Mouse (Mus musculus) heart, embryonic 14.5 days (tissue): ENCODE results near the gene Prop1. TPM values are rescaled to one million over a fixed set of nuclear protein-coding genes. Genes with fewer than 3 reads are reported as not detected.

Experiments
- ATAC-seq: fragments of 200-750 bp; cut with Nextera tagmentation; 2 replicates; pipeline ENCODE4 v1.8.0; 2017; ENCODE audit warnings: low read depth, moderate TSS enrichment; ENCODE audit not compliant: insufficient number of reproducible peaks, insufficient read depth, low FRiP score
- H3K27ac ChIP-seq, 2 experiments: fragments of 200-500 bp in 1 of 2; fragments of 300-500 bp in 1 of 2; sonication (generic) in 1 of 2; replicated peaks in 1 of 2; 2 replicates each; pipeline ENCODE4 v1.5.1; 2012 to 2014; ENCODE audit warnings: low read depth in 2 of 2, low read length in 2 of 2, control low read depth in 1 of 2, mild to moderate bottlenecking in 1 of 2, mixed read lengths in 1 of 2; ENCODE audit not compliant: control insufficient read depth in 1 of 2, insufficient read depth in 1 of 2
- H3K27me3 ChIP-seq: fragments of 300-500 bp; sonication (generic); 2 replicates; pipeline ENCODE4 v1.6.1; 2014; ENCODE audit warnings: mild to moderate bottlenecking, low read length, control low read depth; ENCODE audit not compliant: control insufficient read depth, insufficient read depth
- H3K36me3 ChIP-seq: fragments of 300-500 bp; sonication (generic); 2 replicates; pipeline ENCODE4 v1.6.1; 2014; ENCODE audit warnings: mild to moderate bottlenecking, control low read depth, low read length, mixed read lengths; ENCODE audit not compliant: control insufficient read depth, insufficient read depth
- H3K4me1 ChIP-seq, 2 experiments: fragments of 200-500 bp in 1 of 2; fragments of 300-500 bp in 1 of 2; sonication (generic) in 1 of 2; 2 replicates each; pipeline ENCODE4 v1.6.1; 2012 to 2014; ENCODE audit warnings: low read length in 2 of 2, control low read depth in 1 of 2, mixed read lengths in 1 of 2; ENCODE audit not compliant: control insufficient read depth in 2 of 2, insufficient read depth in 2 of 2
- H3K4me2 ChIP-seq: fragments of 300-500 bp; sonication (generic); 2 replicates; pipeline ENCODE4 v1.6.1; 2014; ENCODE audit warnings: mild to moderate bottlenecking, low read length
- H3K4me3 ChIP-seq, 2 experiments: fragments of 200-500 bp in 1 of 2; fragments of 300-500 bp in 1 of 2; sonication (generic) in 1 of 2; 2 replicates each; pipeline ENCODE4 v1.5.1; 2012 to 2014; ENCODE audit warnings: low read length in 2 of 2, mild to moderate bottlenecking in 2 of 2, control low read depth in 1 of 2, low read depth in 1 of 2, moderate library complexity in 1 of 2; ENCODE audit not compliant: control insufficient read depth in 1 of 2, insufficient read depth in 1 of 2
- H3K9ac ChIP-seq: fragments of 300-500 bp; sonication (generic); 2 replicates; pipeline ENCODE4 v1.6.1; 2014; ENCODE audit warnings: mild to moderate bottlenecking, low read length
- H3K9me3 ChIP-seq: fragments of 300-500 bp; sonication (generic); 2 replicates; pipeline ENCODE4 v1.6.1; 2016; ENCODE audit warnings: low read length, control low read depth; ENCODE audit not compliant: control insufficient read depth
- WGBS: fragments of 180-500 bp; shearing (Covaris S2); extraction: QIAGEN DNeasy Blood & Tissue Kit; methylation state at CpG from one replicate; pipeline ENCODE4 v1.1.7; 2014; 5-methylcytosine and 5-hydroxymethylcytosine counted together
- polyA plus RNA-seq: library from polyadenylated mRNA; unstranded; fragments of >200 nt; fragmentation: Nextera tagmentation; extraction: Ambion mirVana; gene quantifications from 2 replicates; pipeline ENCODE4 v1.2.1, GENCODE M21; 2014

Gene Prop1
- polyA plus RNA-seq, 1 experiment from 2014 or later: not detected

DNA sequence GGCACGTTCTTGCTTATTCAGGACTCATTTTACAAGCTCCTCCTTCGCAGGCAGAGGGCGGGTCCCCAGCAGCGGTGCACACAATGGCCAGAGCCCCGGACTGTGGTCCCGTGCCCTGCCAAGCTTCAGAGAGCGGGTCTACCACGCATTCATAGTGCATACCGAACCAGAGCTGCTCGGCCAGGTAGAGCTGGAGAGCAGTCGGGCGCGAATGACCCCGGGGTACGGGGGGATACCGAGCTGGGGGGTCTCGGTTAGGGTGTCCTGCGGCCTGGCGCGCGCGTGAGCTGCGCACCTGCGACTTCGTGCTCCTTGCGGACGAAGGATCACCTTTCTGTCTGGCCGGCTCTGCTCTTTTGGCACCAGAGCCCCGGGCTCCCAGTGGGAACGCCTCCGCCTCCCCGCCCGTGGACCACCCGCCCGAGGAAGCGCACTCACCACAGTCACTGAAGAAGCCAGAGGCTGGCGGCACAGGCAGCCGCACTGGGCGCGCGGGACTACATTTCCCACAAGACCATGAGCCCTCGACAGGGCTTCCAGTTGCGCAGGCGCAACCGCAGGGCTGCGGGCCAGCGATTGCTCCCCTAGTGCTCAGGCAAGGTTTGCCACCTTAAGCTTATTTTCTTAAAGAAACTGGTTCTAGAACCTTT, 37.8 kb downstream of the Prop1 start, which contains the start of gene Zfp2:
Gene Zfp2, minus strand, starts transcription at position 495 of the 650 bp plus-strand sequence.
- Histone ChIP-seq H3K4me3 (peak within 1 kb of the TSS; percentile 81 to 91), H3K27me3 (no peaks in the 10 kb centered on the region), H3K36me3 (peaks cover 13% of the 10 kb centered on the region), H3K4me1 (peaks cover 0 to 3% of the 10 kb centered on the region in 2 experiments; a peak in 1 of 4 replicates), H3K4me2 (peak within 1 kb of the TSS; percentile 67), H3K9me3 (no peaks in the 10 kb centered on the region), H3K9ac (peak within 1 kb of the TSS; percentile 84), H3K27ac (peak within 1 kb of the TSS in 1 of 2 experiments; percentile 45; a peak in 1 of 4 replicates)
- WGBS: under 1% methylated on average over 47 of the region's 47 CpGs
- ATAC-seq: peak; percentile 93

DNA sequence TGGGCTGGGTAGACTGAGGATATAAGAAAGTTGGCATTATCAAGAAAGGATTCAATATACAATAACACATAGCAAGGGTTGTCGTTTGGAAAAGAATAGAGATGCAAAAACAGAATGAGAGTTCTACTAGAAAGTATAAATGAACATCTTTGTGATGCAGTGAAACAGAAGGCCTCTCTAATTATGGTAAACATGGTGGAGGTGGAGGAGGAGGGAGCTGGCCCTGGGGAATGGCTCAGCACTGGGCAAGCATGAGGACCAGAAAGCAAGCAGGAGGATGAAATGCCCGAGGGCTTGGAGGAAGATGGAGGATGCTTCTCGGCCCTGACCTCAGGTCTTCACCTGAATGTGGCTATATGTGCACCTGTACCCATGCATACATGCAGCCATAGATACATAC, 39.1 kb downstream of the Prop1 start:
- no peaks in the 10 kb centered on the region for H3K9me3 ChIP-seq
- ATAC-seq: no peak
- H3K4me3 ChIP-seq: no peak overlapping the region
- H3K27me3 ChIP-seq: no peaks in the 10 kb centered on the region
- H3K4me2 ChIP-seq: no peak overlapping the region
- H3K36me3 ChIP-seq: peaks cover 26% of the 10 kb centered on the region
- H3K27ac ChIP-seq: no peak overlapping the region
- 88% methylated on average over 3 of the region's 3 CpGs for WGBS
- H3K4me1 ChIP-seq: peaks cover 0 to 3% of the 10 kb centered on the region in 2 experiments; a peak in 1 of 4 replicates
- H3K9ac ChIP-seq: no peak overlapping the region

DNA sequence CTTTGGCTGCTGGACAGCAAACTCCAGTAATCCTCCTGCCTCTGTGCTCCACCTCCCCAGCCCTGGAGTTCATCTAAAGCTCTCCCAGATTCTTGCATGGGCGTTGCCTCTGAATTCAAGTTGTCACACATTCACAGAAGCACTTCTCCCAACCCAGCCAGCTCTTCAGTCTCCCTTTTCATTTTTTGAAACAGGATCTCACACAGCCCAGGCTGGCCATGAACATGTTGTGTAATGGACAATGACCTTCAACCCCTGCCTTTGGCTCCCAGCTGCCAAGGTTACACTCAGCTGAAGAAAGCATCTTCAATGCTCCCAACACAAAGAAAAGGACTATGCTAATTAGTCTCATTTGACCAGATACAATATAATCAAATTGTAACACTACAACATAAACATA, 40.3 kb downstream of the Prop1 start:
- WGBS: 90% methylated on average over 1 of the region's 1 CpGs
- Histone ChIP-seq H3K9ac (no peak overlapping the region), H3K9me3 (no peaks in the 10 kb centered on the region), H3K27me3 (no peaks in the 10 kb centered on the region), H3K4me2 (no peak overlapping the region), H3K4me1 (peaks cover 0 to 3% of the 10 kb centered on the region in 2 experiments; a peak in 1 of 4 replicates), H3K36me3 (peaks cover 35% of the 10 kb centered on the region), H3K27ac (no peak overlapping the region), H3K4me3 (no peak overlapping the region)
- ATAC-seq: no peak

DNA sequence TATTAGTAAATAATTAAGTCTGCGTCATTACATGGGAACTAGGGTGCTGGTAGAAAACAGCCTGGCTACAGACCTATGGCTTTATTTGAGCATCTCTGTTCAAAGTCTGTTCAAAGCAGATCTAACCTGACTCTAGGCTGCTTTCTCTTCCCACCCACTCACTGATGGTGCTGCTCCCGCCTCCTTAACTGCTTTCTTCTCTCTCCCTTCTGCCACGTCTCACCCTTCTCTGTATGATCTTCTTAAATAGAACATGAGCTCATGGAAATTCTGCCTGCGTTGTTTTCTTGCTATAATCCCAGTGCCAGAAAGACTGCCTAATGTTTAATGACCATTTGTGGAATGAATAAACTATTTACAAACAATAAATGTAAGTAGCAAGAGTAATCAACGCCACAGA, 45.4 kb downstream of the Prop1 start:
- H3K4me2 ChIP-seq: no peak overlapping the region
- peaks cover 81% of the 10 kb centered on the region for H3K36me3 ChIP-seq
- no peak for ATAC-seq
- WGBS: 86% methylated on average over 5 of the region's 5 CpGs
- H3K27me3 ChIP-seq: no peaks in the 10 kb centered on the region
- no peaks in the 10 kb centered on the region for H3K4me1 ChIP-seq
- H3K9ac ChIP-seq: no peak overlapping the region
- peaks cover 24% of the 10 kb centered on the region for H3K9me3 ChIP-seq
- no peak overlapping the region for H3K27ac ChIP-seq
- H3K4me3 ChIP-seq: no peak overlapping the region

Other genes starting within 250 kb of the Prop1 start
- gene Zfp354c, start 126.0 kb downstream of the Prop1 start, polyA plus RNA-seq: 14.1 and 17.5 TPM in 2 replicates
- 0.35 and 0.55 TPM in 2 replicates for gene Zfp879, start 112.2 kb downstream of the Prop1 start, polyA plus RNA-seq
- gene Grm6, start 103.1 kb downstream of the Prop1 start, polyA plus RNA-seq: 0.08 and 0.15 TPM in 2 replicates
- 2.7 and 3.1 TPM in 2 replicates for gene Zfp454, start 66.1 kb downstream of the Prop1 start, polyA plus RNA-seq
- 7.0 and 7.8 TPM in 2 replicates for gene Zfp2, start 37.6 kb downstream of the Prop1 start, polyA plus RNA-seq
- gene Zfp354b, start 22.1 kb downstream of the Prop1 start, polyA plus RNA-seq: 0.77 TPM in 2 replicates
- gene 4933414I15Rik, start 10.0 kb downstream of the Prop1 start, polyA plus RNA-seq: not detected in 2 replicates
- gene Olfr1378, start 12.8 kb upstream of the Prop1 start, polyA plus RNA-seq: not detected in 2 replicates
- gene Olfr1377, start 28.2 kb upstream of the Prop1 start, polyA plus RNA-seq: not detected in 2 replicates
- not detected in 2 replicates for gene Olfr51, start 49.8 kb upstream of the Prop1 start, polyA plus RNA-seq
- not detected in 2 replicates for gene Olfr54, start 60.5 kb upstream of the Prop1 start, polyA plus RNA-seq
- not detected in 2 replicates for gene Olfr1375, start 94.3 kb upstream of the Prop1 start, polyA plus RNA-seq
- 4.9 and 5.0 TPM in 2 replicates for gene Zfp354a, start 105.5 kb upstream of the Prop1 start, polyA plus RNA-seq